Mouse (Mus musculus) c-Kit-positive CD71-negative TER-119-negative erythroid progenitor cells, embryonic 14.5 days (primary cell): ENCODE results near the gene Tmem177.

Source experiments
- DNase-seq: peaks from one replicate; pipeline ENCODE4 v3.0.0-alpha.2; 2013; ENCODE audit warnings: low read depth

Tmem177 gene

DNA sequence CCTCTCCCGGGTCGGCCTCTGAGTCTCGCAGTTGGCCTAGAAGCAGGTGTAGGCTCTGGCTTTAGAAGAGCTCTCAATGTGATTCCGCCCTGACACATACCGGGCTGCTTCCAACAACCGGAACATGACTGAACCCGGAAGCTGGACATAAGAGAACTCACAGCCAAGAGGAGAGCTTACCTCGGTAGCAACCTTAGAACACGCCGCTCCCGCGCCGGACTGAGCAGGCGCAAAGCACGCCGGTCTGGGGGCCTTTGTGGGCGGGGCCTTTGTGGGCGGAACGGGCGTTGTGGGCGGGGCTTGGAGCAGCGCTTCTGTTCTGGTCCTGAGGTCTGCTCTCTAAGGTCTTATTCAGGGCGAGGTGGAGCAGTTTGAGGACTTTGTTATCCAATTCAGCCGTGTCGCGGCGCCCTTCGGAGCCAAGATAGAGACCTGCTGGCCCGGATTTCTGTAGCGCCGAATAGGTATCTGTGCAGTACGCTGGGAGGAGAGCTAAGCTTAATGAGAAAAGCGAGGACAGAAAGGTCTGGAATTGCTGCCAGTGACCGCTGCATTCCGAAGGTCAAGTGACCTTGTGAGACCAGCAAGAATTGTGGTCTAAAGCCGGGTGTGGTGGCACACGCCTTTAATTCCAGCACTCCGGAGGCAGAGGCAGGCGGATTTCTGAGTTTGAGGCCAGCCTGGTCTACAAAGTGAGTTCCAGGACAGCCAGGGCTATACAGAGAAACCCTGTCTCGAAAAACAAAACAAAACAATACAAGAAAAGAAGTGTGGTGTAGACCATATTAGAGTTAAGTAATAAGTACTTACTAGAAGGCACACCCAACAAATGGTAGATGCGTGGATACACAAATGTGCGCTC lies at the start of gene Tmem177:
Gene Tmem177 (minus strand): TSS at position 256 of the 862 bp plus-strand sequence.
- DNase-seq = peak; percentile 88

DNA sequence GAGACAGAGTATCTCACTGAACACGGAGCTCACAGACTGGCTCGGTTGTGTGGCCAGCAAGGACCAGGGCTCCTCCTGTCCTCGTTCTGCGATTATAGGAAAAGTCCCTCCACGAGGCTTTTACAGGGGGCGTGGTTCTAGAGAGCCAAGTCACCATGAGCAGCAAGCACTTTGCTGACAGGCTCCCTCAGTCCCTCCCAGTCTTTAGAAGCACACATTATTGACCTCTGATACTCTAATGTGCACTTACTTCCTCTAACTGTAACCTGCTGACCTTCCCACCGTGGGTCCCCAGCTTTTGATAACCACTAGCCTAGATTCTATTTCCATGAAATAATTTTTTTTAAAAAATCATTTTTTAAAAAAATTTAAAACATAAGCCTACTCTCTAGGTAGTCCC lies 46.9 kb upstream of the Tmem177 start:
- DNase-seq = no peak

DNA sequence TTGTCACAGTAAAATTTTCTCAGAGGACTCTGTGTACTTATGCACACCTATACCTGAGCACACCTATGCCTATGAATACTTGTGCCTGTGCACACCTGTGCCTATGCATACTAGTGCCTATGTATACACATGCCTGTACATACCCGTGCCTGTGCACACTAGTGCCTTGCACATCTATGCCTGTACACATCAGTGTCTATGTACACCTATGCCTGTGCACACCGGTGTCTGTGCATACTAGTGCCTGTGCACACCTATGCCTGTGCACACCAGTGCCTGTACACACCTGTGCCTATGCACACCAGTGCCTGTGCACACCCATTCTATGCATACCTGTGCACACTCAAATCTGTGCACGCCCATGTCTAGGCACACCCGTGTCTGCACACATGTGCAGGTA lies 46.5 kb upstream of the Tmem177 start:
- DNase-seq = no peak

DNA sequence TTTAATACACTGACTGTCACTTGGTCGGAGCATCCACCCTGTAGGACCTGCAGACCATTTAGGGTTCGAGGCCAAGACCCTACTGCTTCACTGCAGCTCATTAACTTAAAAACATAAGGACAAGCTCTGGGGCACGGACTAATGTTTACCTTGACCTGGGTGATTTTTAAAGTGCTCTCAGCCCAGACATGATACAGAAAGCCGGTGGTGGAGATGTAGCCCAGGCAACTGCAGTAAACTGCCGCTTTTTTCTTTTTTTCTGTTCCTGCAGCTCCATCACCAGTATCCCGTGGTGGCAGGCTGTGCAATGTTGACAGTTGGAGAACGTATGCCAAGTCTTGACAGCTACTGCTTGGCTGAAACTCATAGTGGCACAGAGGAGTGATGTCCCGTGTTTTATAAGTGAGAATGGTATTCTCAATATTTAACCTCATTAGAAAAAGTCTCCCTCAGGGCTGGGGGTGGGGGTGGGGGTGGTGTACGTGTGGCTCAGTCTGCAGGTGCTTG lies 44.8 kb upstream of the Tmem177 start:
- DNase-seq = no peak

DNA sequence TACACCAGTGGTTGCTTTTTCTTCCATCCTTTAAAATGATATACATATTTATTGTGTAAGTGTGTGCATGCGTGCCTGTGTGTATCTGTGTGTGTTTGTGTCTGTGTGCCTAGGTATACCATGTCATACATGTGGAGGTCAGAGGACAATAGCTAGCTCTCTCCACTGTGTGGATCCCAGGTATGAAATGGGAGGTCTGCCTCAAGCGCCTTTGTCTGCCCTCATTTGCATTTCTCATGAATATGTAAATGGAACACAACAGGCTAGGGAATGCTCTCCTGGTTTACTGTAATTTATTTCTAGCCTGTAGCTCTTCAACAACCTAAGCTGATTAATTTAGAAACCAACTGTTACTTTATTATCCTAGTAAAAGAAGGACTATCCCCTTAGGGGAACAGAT lies 41.7 kb upstream of the Tmem177 start:
- DNase-seq = no peak

DNA sequence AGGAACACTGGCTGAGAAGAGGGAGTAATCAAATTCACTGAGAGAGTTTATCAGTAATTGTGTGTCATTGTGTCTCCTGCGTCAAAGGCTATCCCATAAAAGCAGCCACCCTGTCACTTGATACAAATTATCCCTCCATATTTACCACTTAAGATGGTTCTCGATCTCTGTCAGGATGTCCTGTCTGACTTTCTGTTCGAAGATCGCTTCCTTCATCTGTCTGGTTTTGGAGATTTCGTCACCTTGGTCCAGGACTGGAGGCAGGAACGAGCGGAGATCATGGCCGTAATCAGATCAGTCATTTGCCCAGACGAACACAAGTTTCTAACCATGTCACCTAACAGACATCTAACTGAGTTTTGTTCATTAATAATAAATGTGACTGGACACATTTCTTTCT lies 40.4 kb upstream of the Tmem177 start:
- DNase-seq = no peak

DNA sequence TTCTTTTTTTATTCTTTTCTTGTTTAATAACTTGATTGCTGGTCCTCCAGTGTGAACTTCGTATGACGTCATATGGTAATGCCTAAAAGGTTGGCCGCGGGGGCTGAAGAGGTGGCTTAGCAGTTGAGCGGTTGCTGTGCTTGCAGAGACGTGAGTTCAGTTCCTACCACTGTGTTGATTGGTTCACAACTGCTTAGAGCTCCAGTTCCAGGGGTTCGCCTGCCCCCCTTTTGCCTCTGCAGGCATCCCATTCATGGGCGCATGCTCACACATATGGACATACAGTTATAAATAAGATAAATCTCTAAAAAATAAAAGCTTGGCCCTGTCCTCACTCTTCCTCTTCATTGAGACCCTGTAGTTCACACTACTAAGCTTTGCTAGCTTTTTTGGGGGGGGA lies 37.1 kb upstream of the Tmem177 start:
- no peak for DNase-seq

DNA sequence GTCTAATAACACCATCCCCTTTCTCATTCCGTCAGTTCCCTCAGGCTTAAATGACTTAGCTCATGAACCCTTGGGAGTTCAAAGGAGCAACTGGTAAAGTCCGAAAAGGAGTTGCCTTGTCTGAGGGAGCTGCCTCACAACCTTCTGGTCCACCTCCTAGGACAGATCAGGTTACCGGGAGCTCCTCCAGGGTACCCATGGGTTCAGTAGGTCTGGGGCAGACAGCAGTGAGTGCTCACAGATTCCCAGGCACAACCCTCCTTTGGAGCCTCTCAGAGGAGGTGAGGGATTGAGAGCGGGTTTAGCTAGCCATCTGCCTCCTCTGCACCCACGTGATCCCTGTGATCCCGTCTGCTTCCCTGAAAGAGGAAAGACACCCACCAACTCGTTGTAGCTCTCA lies 23.9 kb upstream of the Tmem177 start:
- DNase-seq = no peak

DNA sequence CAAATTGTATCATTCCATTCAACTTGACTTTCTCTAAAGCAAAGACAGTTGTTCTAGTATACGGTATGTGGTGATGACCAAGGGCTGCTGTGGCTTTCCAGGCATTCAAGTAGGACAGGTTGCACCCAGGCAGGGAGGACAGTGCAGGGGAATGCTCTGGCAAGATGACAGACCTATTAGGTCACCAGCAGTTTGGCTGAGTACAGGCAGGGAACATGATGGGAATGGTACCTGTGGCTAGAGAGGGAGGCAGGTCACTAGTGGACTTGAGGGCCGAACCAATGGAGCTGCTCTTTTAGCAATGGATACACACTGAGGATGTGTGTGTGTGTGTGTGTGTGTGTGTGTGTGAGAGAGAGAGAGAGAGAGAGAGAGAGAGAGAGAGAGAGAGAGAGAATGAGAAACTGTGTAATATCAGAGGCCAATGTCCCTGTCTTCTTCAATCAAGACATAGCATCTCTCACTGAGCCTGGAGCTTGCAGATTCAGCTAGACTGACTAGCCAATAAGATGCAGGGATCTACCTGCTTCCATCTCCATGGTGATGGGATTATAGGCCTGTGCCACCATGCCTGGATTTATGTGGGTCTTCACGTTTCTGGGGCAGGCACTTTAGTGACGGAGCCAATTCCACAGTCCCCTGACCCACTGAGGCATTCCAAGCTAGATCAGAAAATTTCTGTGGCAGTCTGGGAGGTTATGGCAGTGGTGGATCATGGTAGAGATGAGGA lies 18.6 kb upstream of the Tmem177 start:
- no peak for DNase-seq

DNA sequence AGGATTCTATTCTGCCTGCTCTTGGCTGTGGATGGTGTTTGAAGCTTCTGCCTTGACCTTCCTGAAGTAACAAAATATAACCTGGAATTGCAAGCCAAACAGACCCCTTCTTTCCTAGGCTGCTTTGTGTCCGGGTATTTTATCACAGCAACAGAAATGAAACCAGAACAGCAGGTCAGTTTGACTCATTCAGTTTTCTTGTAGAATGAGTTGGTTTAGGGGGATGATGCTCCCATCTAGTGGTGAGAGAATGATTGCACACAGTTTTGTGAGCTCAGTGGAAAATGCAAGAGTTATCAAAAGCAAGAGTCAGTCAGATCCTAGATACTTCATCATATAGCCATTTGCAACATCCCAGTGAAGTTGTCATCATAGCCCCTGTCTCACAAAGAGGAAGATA lies 16.7 kb upstream of the Tmem177 start:
- DNase-seq = no peak

DNA sequence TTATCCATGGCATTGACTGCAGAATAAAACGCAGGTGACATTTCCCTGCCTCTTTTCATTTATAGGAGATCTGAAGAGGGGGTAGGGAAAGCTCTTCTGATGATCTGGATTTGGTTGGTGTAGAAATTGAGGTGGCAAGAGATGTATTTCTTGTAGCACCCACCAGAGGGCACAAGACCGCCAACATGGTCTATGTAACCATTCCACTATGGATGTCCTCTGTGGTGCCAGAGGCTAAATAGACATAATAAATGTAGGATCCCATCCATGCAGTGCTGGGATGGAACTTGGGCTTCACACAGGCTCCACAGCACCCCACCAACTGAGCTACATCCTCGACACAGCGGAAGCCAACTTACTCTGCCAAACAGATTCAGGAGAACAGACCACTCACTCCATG lies 6.3 kb upstream of the Tmem177 start:
- no peak for DNase-seq

DNA sequence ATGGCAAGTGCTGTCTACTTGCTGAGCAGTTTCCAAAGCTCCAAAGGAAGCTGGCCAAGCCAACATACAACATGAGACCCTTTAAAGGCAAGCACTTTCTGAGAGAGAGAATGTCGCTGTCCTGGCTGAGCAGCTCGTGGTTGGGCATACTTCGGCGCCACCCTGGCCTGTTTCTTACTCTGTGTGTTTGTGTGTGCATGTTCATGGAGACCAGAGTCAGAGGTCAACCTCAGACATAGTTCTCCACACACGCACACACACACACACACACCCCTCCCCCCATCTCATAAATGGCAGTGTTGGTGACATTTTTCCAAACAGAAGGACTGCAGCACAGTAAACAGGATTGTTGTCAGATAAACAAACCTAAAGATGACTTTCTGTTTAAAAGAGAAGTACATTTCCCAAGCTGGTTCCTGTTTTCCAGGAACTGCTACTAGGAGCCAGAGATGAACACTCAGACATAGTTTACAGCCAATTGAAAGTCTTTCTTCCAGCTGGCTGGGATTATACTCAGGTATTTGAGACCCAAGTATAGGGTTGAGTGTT lies 3.9 kb upstream of the Tmem177 start:
- DNase-seq = no peak

DNA sequence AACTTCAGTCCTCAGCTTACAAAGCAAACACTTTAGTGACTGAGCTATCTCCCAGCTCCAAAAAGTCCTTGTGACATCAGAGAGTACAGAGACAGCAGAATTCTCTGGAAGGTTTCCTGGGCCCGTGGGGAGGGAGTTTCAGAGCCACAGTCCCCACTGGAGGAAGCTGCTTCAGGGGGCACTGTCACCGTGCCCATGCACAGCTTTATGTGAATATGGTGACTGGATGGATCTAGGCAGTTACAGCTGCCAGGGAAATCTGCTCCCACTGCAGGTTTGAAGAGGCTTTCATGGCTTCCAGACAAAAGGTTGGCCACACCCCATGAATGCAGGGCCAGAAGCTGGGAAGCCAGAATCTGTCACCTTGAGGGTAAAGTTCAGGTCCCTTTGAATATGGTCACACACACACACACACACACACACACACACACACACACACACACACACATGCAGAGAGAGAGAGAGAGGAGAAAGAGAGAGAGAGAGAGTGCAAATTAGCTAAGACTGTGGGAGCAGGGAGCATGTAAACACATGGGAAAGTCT lies 5.7 kb downstream of the Tmem177 start:
- DNase-seq = no peak

DNA sequence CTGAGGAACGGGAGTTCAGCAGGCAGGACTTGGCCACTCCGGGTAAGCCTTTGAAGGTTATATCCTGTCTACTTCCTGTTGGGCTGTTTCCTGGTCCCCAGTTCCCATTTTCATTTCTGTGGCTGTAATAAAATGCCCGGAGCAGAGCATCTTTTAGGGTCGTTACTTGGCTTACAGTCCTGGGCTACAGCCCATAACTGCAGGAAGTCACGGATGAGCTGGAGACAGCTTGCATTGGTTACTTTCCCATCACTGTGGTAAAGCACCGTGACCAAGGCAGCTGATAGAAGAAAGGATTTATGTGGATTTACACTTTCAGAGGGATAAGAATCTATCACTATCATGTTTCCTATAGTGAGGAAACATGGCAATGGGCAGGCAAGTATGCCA lies 9.8 kb downstream of the Tmem177 start:
- no peak for DNase-seq

DNA sequence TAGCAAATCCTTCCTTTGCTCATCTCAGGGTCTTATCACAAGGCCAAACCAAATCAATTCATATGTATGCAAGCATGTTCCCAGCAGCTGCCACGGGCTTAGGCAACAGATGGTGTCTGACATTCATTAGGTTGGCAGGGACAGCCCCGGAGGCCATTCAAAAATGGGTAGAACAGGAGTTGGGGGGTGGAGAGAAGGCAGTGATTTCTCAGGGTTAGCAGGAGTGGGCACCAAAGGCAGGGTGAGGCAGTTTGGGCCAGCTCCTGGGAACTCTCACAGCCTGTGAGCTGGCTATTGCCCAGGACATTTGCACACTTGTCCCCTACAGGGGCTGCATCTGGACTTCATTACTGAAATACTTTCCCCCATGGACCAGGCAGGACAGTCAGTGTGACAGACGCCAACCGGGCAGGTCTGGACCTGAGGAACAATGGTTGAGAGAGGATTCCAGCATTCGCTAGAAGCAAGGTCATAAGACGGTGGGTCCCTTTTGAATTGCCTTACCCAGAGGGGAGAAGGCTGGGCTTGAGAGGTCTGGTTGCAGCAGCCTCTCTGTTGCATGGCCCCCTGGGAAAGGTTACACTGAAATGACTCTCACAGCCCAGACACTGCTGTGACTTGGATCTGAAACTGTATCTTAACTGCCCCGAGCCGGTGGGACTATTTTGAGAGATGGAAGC lies 10.3 kb downstream of the Tmem177 start:
- no peak for DNase-seq

DNA sequence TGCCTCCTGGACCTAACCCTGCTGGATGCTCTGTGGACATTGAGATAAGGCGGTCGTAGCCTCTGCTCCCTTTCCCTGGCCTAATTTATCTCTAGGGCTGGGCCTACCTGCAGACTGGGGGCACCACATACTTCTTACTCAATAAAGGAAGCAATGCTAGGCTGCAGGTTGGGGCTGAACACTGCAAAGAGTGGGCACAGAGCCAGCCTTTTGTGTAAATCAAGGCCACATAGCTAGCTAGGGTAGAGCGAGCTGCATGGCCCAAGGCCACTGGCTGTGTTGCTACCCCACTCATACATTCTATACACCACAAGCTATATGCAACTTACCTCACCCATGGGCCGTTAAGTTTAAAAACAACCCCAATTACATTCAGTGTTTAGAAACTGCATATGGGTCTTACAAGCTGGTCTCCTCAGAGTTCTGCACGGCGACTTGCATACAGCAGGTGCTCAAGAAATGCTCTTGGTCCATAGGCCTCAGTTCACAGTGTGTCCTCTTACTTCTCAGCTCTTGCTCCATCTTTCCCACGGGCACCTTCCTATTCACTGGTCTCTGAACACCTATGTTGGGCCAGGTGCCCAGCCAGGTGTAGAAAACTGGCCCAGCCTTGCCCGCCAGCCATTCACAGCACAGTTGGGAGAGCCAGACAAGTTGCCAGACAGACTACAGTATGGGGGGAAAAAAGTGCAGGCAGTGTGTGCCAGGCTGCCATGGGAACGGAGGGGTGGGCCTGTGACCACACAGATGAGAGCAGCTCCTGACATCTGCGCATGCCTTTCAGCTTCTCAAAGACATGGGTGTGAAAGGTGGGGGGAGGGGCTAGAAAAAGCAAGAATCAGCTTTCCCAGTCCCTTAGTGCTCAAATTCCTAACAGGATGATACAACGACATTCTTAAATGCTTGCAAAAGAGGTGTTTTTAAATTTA lies 13.5 kb downstream of the Tmem177 start:
- no peak for DNase-seq

DNA sequence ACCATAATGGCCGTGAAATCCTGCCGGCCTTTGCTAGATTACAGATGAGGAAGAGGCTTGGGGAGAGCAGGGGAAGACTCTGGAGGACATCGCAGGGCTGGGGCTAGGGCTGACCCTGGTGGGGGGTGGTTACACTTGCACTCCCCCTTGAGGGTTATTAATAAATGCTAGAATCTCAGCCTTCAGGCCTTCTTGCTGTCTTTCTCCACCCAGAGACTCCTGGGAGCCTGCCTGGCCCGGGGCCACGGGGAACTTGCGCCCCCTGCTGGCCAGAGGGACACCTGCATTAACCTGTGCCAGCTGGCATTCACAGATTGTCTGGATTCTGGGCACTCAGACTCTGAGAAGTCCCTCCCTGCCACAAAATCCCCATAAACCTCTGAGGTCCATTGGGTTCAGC lies 18.1 kb downstream of the Tmem177 start:
- no peak for DNase-seq

DNA sequence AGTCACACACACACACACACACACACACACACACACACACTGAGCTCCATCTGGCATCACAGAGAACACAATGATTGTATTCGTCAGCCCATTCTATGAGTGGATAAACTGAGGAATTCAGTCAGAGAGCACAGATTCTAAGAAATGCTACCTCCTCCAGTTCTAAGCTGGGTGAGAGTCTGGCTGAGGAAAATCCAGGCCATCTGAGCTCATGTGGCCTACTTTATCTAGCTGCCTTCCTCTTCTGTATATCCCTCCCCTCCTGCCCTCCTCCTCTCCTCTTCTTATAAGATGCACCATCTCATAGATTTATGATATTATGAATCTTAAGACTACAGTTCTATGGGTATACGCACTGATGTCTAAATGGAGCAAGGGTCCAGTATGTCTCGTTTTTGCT lies 19.4 kb downstream of the Tmem177 start:
- DNase-seq = no peak

DNA sequence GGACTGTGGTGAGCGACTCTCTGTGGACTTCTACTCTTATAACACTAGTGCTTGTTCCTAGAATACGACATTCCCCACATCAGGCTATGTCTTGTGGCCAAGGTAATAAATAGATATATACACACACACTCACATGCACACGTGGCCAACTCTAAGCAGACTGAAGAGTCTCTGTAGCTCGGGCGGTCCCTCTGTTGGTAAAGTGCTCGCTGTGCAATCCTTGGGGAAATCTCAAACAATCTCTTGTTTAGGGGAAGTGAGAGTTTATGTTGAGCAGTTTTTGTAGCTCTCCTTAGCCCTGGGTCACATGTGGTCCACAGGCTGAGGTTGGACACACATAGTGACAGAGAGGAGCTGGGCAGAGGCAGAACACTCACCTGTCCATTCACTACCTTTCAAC lies 20.1 kb downstream of the Tmem177 start:
- no peak for DNase-seq

DNA sequence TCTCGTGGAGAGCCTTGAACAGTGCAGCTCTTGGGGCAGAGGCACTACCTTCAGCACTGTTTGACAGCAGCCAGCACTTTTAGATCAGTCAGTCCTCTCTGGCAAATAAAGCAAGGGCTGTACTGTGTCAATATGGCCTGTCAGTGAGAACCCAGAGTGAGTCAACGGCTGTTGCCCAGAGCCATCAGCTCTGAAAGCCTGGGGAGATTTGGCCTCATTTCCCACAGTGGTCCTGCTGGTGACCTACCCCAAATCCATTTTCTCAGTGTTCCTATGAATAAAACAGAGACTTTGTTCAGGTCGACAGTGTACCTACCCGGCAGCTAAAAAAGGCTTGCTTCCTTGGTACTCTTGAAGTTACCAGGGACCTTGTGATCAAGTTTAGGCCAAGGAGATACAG lies 21.1 kb downstream of the Tmem177 start:
- no peak for DNase-seq

DNA sequence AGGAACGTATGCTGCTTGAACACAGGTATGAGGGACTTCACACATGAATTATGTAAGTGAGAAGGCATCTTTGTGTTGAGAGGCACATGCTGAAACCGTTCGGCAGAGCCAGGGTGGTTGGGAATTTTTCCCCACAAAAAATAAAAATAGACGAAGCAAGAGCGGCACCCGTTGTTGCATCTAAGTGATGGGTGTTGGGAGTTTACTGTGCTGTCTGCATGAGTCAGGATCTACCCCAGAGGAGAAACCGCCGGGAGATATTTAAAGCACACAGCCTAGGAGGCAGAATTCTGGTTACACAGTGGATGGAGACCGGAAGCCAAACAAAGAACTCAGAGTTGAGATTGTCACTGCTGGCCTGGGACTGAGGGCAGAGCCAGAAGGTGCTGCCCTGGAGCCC lies 21.9 kb downstream of the Tmem177 start:
- DNase-seq = no peak
